Mouse (Mus musculus) hindbrain, embryonic 15.5 days (tissue): ENCODE measurements around the gene Wnt3. TPM values are rescaled to one million over a fixed set of nuclear protein-coding genes. Genes with fewer than 3 reads are reported as not detected.

Source experiments
- ATAC-seq: fragments of 200-750 bp; cut with Nextera tagmentation; 2 replicates; pipeline ENCODE4 v1.8.0; 2017; ENCODE audit warnings: low read depth, moderate number of reproducible peaks, moderate TSS enrichment; ENCODE audit not compliant: low FRiP score
- H3K27ac ChIP-seq: fragments of 300-500 bp; sonication (generic); replicated peaks from 2 replicates; pipeline ENCODE4 v1.5.1; 2015; ENCODE audit warnings: mild to moderate bottlenecking, inconsistent platforms
- H3K27me3 ChIP-seq: fragments of 300-500 bp; sonication (generic); 2 replicates; pipeline ENCODE4 v1.6.1; 2015; ENCODE audit warnings: control low read depth, inconsistent platforms
- H3K36me3 ChIP-seq: fragments of 300-500 bp; sonication (generic); 2 replicates; pipeline ENCODE4 v1.6.1; 2015; ENCODE audit warnings: control low read depth, inconsistent platforms
- H3K4me1 ChIP-seq: fragments of 300-500 bp; sonication (generic); replicated peaks from 2 replicates; pipeline ENCODE4 v1.6.1; 2015; ENCODE audit warnings: control low read depth, inconsistent platforms
- H3K4me2 ChIP-seq: fragments of 300-500 bp; sonication (generic); 2 replicates; pipeline ENCODE4 v1.6.1; 2015; ENCODE audit warnings: moderate library complexity, mild to moderate bottlenecking, inconsistent platforms
- H3K4me3 ChIP-seq: fragments of 300-500 bp; sonication (generic); 2 replicates; pipeline ENCODE4 v1.5.1; 2015; ENCODE audit warnings: mild to moderate bottlenecking, inconsistent platforms
- H3K9ac ChIP-seq: fragments of 300-500 bp; sonication (generic); 2 replicates; pipeline ENCODE4 v1.6.1; 2015; ENCODE audit warnings: inconsistent platforms
- H3K9me3 ChIP-seq: fragments of 300-500 bp; sonication (generic); 2 replicates; pipeline ENCODE4 v1.6.1; 2016; ENCODE audit warnings: control low read depth, inconsistent platforms
- whole genome bisulfite sequencing: fragments of 180-500 bp; shearing (Covaris S2); methylation state at CpG from one replicate; pipeline ENCODE4 v1.1.7; 2015; 5-methylcytosine and 5-hydroxymethylcytosine counted together
- polyA plus RNA-seq: library from polyadenylated mRNA; unstranded; fragments of >200 nt; fragmentation: Nextera tagmentation; extraction: Ambion mirVana; gene quantifications from 2 replicates; pipeline ENCODE4 v1.2.1, GENCODE M21; 2015

Gene Wnt3
- polyA plus RNA-seq = 9.4 and 11.0 TPM in 2 replicates

DNA sequence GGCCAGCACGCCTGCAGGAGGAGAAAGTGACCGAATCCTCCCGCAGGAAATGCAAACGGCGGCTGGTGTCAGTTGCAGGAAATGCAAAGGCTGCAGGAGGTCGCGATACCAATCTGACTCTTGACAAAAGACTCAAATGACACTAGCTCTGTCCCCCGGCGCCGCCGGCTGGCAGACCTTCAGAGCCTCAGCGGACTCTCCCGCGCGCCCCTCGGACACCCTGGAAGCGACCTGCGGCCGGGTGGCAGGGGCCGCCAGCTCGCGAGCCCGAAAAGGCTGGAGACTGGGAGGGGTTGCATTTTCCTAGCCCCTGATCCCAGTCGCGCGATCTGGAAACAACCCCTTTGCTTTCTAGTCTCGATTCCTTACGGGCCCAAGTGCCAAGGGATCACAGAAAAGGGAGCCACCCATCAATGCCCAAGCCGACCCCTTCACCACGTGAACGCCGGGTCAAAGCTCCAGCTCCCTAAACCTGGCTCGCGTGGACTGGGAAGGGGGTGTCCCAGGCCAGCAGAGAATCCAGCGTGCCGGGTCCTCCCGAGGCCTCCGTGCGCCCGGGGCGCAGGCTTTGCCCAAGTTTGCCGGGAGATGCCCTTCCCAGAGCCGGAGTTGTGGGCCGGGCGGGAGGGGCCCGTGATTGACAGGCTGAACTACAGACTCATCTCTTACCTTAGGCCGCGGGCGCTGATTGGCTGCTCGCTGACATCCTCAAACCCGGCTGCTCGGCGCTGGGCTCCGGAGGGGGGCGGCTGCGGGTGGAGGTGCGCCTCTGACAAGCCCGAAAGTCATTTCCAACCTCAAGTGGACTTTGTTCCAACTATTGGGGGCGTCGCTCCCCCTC lies at the start of gene Wnt3:
Gene Wnt3 (plus strand): TSS at position 764 of the 841 bp plus-strand sequence.
- peak within 1 kb of the TSS; percentile 48 for H3K9ac ChIP-seq
- H3K4me3 ChIP-seq = peak within 1 kb of the TSS; percentile 47
- H3K36me3 ChIP-seq = no peaks in the 10 kb centered on the region
- peak within 1 kb of the TSS; percentile 91 for H3K4me2 ChIP-seq
- peak; percentile 49; the same call in 1 of the 2 replicates for ATAC-seq
- H3K4me1 ChIP-seq = peaks cover 41% of the 10 kb centered on the region
- peaks cover 45% of the 10 kb centered on the region for H3K27me3 ChIP-seq
- H3K27ac ChIP-seq = no peak within 1 kb of the TSS
- WGBS = under 1% methylated on average over 60 of the region's 60 CpGs
- H3K9me3 ChIP-seq = no peaks in the 10 kb centered on the region

DNA sequence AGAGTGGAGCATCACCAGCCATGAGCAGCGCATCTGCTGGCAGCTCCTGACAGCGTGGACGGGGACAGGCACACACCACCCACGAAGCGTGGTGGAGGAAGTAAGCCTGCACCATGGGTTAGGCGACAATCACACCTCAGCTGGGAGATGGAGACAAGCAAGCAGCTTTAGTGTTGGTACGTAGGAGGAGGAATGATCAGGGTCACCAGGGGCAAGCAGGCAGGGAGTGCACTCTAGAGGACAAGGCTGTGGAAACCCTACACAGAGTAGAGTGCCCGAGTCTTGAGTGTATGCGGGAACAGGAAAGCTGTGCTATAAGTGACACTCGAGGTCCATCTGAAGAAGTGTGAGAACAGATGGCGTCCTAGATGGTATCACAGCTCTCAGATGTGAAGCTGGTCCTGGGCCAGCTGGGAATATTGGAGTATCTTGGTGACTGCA lies 49.6 kb upstream of the Wnt3 start:
- Histone ChIP-seq H3K36me3 (no peaks in the 10 kb centered on the region), H3K9me3 (no peaks in the 10 kb centered on the region), H3K9ac (no peak overlapping the region), H3K27me3 (no peaks in the 10 kb centered on the region), H3K27ac (no peak overlapping the region), H3K4me1 (peaks cover 13% of the 10 kb centered on the region), H3K4me3 (no peak overlapping the region), H3K4me2 (no peak overlapping the region)
- WGBS = 79% methylated on average over 11 of the region's 11 CpGs
- ATAC-seq = no peak

DNA sequence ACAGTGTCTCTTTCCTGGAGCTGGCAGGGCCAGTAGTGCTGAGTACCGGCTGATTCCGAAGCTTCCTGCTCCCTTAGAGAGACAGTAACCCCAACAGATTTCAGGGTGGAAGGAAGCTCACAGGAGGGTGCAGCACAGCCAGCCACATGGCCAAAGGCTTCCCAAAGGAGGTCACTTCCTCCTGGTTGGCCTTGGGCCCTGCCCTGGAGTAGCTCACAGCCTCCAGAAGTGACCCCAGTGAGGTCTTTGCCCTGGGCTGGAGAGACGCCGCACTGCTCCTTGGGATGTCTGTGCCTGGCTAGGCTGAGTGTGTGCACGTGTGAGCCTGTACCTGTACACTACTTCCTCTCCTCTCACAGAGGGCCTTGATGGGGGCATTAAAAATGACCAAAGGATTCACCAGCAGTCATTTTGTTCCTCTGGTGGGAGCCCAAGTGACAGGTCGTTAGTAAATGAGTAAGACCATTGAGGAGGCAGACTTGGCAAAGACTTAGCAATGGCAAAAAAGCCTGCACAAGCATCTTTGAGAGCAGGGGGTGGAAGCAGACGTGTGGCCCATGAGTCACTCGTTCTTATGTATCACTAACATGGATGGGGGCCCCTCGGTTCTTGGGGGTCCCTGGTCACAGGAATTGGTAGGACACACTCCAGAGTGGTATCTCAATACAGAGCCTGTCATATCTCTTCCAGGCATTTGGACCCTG lies 44.5 kb upstream of the Wnt3 start:
- Histone ChIP-seq H3K27me3 (no peaks in the 10 kb centered on the region), H3K4me1 (no peaks in the 10 kb centered on the region), H3K9me3 (no peaks in the 10 kb centered on the region), H3K4me3 (no peak overlapping the region), H3K4me2 (no peak overlapping the region), H3K36me3 (no peaks in the 10 kb centered on the region), H3K9ac (no peak overlapping the region), H3K27ac (no peak overlapping the region)
- ATAC-seq = no peak
- WGBS = 73% methylated on average over 9 of the region's 9 CpGs

DNA sequence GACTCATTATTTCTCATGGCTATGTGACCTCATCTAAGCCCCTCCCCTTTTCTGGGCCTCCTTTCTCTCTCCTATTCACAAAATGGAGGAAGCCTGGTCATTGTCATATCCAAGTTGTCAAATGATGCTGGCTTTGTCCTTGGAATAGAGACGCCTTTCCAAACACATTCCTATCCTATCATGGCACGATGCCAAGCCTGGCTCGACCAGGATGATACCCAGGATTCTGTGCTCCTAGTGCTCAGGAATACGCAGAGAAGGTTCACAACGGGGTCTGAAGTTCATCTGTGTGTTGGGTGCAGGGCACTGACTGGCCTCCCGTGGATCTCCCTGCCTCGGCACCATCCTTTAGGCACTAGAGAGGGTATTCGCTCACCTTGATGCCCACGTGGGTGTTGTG lies 42.4 kb upstream of the Wnt3 start:
- Histone ChIP-seq H3K4me3 (no peak overlapping the region), H3K9me3 (no peaks in the 10 kb centered on the region), H3K27me3 (no peaks in the 10 kb centered on the region), H3K27ac (no peak overlapping the region), H3K36me3 (no peaks in the 10 kb centered on the region), H3K4me1 (no peaks in the 10 kb centered on the region; the same call in 1 of the 2 replicates), H3K4me2 (no peak overlapping the region), H3K9ac (no peak overlapping the region)
- WGBS = 76% methylated on average over 9 of the region's 9 CpGs
- ATAC-seq = no peak

DNA sequence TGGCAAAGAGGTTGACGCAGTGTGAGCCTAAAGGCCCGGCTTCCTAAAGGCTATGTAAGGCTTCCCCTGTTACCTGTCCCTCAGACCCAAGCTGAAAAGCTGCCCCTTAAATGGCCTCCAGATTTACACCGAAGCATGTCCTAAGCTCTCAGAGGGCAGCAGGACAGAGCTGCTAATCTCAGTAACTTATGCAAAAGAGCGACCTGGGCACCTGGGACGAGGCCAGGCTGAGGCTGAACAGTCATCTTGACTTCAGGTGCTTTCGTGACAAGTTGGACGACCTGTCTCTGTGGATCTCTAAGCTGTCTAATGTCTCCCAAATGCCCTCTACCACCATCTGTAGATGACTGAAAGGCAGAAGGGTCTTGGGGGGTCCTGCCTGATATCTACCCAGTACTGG lies 41.6 kb upstream of the Wnt3 start:
- no peaks in the 10 kb centered on the region; the same call in 1 of the 2 replicates for H3K4me1 ChIP-seq
- H3K4me3 ChIP-seq = no peak overlapping the region
- no peak overlapping the region for H3K27ac ChIP-seq
- H3K4me2 ChIP-seq = no peak overlapping the region
- ATAC-seq = no peak
- no peaks in the 10 kb centered on the region for H3K27me3 ChIP-seq
- H3K36me3 ChIP-seq = no peaks in the 10 kb centered on the region
- H3K9ac ChIP-seq = no peak overlapping the region
- H3K9me3 ChIP-seq = no peaks in the 10 kb centered on the region
- WGBS = 85% methylated on average over 7 of the region's 7 CpGs

DNA sequence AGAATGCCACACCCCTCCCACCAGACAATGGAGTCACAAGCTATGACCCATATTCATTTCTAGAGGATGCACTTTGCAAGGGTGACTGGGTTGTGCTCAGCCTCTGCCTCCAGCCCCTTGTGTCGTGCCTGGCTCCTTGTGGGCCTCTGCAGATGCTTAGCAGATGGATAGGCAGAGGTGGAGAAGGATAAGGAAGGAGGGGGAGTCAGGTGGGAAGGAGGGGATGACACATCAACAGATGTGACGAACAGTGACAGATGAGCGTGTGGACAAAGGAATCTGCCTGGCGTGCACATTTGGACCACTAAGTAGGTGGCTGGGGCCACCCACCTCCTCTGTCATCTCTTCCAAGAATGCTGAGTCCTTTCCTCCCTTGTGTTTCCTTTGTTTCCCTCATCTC lies 40.9 kb upstream of the Wnt3 start:
- WGBS = 54% methylated on average over 4 of the region's 4 CpGs
- H3K9ac ChIP-seq = no peak overlapping the region
- H3K9me3 ChIP-seq = no peaks in the 10 kb centered on the region
- H3K4me1 ChIP-seq = no peaks in the 10 kb centered on the region; the same call in 1 of the 2 replicates
- no peaks in the 10 kb centered on the region for H3K27me3 ChIP-seq
- no peak overlapping the region for H3K27ac ChIP-seq
- H3K36me3 ChIP-seq = no peaks in the 10 kb centered on the region
- no peak for ATAC-seq
- H3K4me2 ChIP-seq = no peak overlapping the region
- no peak overlapping the region for H3K4me3 ChIP-seq

DNA sequence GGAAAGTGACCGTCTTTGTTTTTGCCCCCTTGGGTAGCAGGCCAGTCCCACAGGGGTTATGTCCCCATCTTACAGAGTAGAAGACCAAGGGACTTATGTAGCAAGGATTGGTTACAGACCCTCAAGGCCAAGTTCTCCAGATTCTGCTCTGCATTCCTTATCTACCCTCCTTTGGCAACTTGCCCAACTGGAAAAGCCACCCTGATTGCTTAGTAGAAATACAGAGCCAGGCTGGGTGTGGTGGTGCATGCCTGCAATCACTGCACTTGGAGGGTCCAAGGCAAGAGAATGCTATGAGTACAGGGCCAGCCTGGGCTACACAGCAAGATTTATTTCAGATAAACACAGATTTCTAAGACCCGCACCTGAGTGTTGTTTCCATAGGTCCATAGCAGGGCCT lies 40.0 kb upstream of the Wnt3 start:
- Histone ChIP-seq H3K4me2 (no peak overlapping the region), H3K4me3 (no peak overlapping the region), H3K27ac (no peak overlapping the region), H3K9ac (no peak overlapping the region), H3K27me3 (no peaks in the 10 kb centered on the region), H3K4me1 (no peaks in the 10 kb centered on the region; the same call in 1 of the 2 replicates), H3K9me3 (no peaks in the 10 kb centered on the region), H3K36me3 (no peaks in the 10 kb centered on the region)
- WGBS = 92% methylated on average over 2 of the region's 2 CpGs
- no peak for ATAC-seq

DNA sequence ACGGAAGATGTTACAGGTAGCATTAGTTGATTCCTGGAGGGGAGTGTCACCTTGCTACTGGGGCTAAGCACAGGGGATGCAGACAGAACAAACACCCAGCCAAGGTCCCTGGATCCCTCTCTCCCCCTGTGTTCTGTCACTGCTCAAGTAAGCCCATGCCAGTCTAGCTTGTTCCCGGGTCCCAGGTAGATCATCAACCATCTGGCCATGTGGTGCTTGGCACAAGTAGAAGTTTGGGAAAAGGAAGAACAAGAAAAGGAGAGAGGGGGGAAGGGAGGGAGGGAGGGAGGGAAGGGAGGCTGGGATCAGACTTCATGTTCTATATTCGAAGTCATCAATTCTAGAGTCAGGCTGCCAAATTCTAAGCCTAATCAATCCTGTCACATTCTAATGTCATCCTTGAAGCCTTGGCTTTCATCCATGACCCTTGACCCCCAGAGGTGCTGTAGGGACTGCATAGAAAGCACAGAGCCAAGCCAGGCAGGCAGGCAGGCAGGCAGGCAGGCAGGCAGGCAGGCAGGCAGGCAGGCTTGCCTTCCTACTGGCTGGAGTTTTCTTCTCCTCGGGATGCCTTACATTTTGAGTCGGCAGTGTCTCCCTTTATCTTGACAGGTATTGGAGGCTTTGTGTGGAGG lies 39.4 kb upstream of the Wnt3 start:
- no peak overlapping the region for H3K9ac ChIP-seq
- H3K4me1 ChIP-seq = no peaks in the 10 kb centered on the region; the same call in 1 of the 2 replicates
- no peak overlapping the region for H3K4me2 ChIP-seq
- WGBS = 65% methylated on average over 5 of the region's 5 CpGs
- no peaks in the 10 kb centered on the region for H3K27me3 ChIP-seq
- no peak overlapping the region for H3K4me3 ChIP-seq
- H3K36me3 ChIP-seq = no peaks in the 10 kb centered on the region
- H3K9me3 ChIP-seq = no peaks in the 10 kb centered on the region
- no peak overlapping the region for H3K27ac ChIP-seq
- no peak for ATAC-seq

DNA sequence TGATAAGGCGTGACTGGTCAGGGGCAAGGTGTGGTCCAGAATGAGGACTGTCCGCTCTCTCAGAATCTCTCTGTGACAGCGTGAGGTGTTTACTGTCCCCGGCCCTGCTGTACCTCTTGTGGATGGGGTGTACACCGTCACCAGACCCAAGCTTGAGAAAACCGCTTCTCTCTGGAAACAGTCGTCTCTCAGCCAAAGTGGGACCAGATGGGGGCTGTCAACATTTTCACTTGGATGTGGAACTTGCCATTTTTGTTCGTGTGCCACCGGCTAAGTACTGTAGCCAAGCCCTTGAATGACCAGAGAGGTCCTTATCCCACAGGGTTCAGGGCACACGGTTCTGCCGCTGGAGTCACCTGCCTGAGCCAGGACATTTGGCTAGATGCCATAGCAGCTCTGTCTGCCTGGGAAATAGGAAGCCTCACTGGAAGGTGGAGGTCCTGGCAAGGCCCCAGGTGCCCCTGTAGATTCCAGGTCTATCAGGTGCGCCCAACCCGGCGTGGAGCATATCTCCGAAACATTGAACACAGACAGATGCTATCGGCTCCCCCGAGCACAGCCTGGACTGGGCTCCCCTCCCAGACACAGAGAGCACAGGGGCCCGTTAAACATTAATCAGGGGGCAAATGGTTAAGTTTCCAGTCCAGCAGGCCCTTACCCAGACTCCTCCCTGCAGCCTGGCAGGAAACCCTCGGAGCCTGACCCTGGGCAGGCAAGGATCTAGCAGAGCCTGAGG lies 38.7 kb upstream of the Wnt3 start:
- Histone ChIP-seq H3K4me1 (no peaks in the 10 kb centered on the region; the same call in 1 of the 2 replicates), H3K9me3 (no peaks in the 10 kb centered on the region), H3K4me2 (no peak overlapping the region), H3K9ac (no peak overlapping the region), H3K36me3 (no peaks in the 10 kb centered on the region), H3K27me3 (no peaks in the 10 kb centered on the region), H3K4me3 (no peak overlapping the region), H3K27ac (no peak overlapping the region)
- WGBS = 69% methylated on average over 19 of the region's 19 CpGs
- no peak for ATAC-seq

DNA sequence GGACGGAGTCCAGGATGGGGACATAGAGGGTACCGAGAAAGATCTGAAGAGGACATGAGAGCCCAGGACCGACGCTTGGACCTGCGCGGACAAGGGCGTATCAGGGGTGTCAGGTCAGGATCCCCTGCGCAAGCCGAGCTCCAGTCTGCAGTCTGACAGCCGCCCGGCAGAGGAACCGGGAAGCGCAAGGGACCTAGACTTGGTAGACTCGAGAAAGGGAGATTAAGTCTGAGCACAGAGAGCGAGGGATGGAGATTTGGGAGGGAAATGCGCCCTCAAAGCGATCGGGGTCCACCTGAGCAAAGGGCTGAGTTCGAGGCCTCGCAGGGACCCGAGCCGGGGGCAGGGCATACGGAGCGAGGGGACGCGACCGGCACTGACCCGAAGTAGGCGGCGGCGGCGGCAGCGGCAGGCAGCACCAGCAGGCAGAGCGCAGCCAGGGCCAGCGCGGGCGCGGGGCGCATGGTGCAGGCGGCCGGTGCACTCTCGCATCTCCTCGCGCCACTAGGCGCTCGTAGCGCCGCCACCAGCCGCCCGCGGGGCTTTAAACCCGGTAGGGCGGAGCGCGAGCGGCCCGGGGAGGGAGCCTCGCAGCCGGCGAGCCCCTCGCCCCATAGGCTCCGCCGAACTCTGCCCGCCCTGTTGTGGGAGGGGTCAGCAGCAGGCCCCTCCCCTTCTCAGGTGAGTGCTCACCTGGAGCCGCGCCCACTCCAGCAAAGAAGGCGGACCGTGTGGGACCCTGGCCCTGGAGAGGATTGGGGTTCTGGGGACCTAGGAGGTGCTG lies 24.5 kb upstream of the Wnt3 start, which contains the start of gene Wnt9b:
Gene Wnt9b (minus strand): TSS at position 516 of the 784 bp plus-strand sequence.
- peaks cover 63% of the 10 kb centered on the region for H3K27me3 ChIP-seq
- peak within 1 kb of the TSS; percentile 49 for H3K4me3 ChIP-seq
- H3K4me1 ChIP-seq = peaks cover 12% of the 10 kb centered on the region
- no peak within 1 kb of the TSS for H3K27ac ChIP-seq
- H3K36me3 ChIP-seq = no peaks in the 10 kb centered on the region
- H3K4me2 ChIP-seq = peak within 1 kb of the TSS; percentile 82
- under 1% methylated on average over 49 of the region's 68 CpGs for WGBS
- peak within 1 kb of the TSS; percentile 31 for H3K9ac ChIP-seq
- no peaks in the 10 kb centered on the region for H3K9me3 ChIP-seq
- peak; percentile 75; the same call in 1 of the 2 replicates for ATAC-seq

DNA sequence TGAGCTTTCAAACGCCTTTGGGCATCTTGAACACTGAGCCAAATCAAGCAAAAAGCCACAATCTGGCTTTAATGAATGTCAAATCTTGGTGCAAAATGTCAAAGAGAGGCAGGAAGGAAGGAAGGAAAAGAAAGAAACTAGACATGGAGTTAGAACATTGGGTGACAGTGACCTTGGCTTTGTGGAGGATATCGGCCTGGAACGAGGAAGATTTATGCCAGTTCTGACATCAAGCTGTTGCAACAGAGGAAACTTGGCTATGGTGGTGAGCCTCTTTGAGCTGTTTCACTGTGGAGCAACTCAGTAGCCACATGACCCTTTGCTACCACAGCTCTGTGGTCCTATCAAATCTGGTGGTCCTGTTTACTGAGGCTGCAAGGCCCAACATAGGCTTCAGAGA lies 23.3 kb upstream of the Wnt3 start:
- Histone ChIP-seq H3K36me3 (no peaks in the 10 kb centered on the region), H3K27me3 (peaks cover 63% of the 10 kb centered on the region), H3K27ac (no peak overlapping the region), H3K9ac (no peak overlapping the region), H3K9me3 (no peaks in the 10 kb centered on the region), H3K4me2 (no peak overlapping the region), H3K4me3 (no peak overlapping the region), H3K4me1 (peaks cover 12% of the 10 kb centered on the region)
- no peak for ATAC-seq
- WGBS = 59% methylated on average over 3 of the region's 3 CpGs
